Mouse (Mus musculus) B cell, adult 62 days (primary cell): Measurements from ENCODE around the gene Ptbp1. TPM values are rescaled to one million over a fixed set of nuclear protein-coding genes. Genes with fewer than 3 reads are reported as not detected.

ENCODE experiments used
- total RNA-seq: library from RNA; stranded (reverse); gene quantifications from 4 replicates; pipeline ENCODE4 v1.2.4, GENCODE M21; 2023

Ptbp1 gene
- 435 to 450 TPM (median 444 TPM) in 4 replicates for total RNA-seq

DNA sequence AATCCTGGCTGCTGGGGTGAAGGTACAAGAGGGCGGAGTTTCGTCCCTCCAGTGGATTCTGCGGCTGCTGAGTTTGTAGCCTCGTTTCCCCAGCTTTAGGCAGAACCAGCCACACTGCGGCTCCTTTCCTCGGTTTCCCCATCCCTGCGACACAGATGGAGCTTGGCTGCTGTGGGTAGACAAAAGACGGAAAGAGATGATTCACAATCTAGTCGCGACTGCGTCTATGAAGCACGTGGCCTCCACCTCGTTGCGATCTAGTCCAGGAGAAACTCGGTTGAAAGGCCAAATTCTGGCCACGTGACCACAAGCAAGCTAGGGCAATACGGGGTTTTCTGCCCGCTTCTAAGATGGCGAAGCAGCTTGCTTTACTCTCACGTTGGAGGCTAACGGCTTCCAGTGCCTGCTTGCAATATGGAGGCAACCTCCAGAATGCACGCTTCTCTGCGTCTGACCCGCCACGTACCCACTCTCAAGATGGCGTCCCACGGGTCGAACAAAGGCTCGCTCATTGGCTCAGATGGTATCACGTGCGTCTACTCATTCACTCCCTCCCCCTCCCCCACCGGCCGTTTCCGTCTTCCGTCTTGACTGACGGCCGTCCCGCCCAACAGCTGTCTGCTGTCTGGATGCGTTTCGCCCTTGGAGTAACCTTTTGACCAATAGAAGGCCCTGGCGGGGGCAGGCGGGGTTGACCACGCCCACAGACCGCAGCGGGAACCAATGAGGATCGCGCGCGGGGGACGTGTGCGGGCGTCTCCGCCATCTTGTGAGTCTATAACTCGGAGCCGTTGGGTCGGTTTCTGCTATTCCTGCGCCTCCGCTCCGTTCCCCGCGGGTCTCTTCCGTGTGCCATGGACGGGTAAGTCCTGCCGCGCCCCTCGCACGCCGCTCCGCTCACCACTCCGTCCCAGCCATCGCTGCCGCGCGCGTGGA is at the start of gene Ptbp1:
Ptbp1 (plus strand) TSS at position 568 of the 936 bp plus-strand sequence.

DNA sequence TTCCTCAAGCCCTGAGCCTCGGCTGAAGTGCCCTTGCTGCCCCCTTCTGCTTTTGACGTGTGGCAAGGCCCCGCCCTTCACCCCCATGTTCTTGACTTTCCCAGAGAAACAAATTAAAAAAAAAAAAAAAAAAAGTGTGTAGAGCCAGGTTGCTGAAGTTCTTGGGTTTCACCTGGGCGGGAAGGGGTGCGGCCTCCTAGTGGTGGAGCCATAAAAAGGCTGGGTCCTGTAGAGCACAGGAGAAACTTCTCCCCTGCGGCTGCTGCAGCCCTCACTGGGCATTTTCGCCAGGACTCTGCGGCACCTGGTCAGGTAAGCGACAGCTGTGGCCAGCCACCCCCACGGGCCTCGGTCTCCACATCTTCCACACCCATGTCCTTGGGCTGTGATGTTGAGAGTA is 33.4 kb upstream of the Ptbp1 start, which contains the start of gene Misp:
Misp (plus strand) TSS at position 208 of the 400 bp plus-strand sequence.

DNA sequence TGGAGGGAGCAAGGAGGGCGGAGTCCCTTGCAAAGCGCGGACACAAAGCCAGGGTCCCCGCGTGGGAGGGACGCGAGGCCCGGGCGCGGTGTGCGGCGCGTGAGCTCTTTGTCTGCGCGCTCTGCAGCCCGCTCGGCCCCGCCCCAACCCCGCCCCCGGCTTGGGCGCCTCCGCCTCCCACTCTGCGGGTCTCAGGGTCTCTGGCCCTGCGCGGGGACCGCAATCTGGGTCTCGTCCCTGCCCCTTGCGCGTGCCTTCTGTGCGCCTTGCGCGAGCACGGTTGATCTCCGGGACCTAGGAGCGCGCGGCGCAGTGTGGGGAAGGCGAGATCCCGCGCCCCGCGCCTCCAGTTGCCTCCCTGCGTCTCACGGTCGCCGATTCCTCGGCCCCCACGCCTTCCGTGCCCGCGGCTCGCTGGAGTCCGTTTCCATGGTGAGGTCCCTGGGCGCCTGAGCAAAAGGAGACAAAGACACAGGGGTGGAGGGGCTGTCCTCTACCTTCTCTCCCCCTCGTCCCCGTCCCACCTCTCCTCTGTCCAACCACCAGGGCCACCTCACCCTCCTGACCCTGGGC is 20.1 kb downstream of the Ptbp1 start, which contains the start of the genes Prtn3 and Plppr3:
Prtn3 (plus strand) TSS at position 187 of the 573 bp plus-strand sequence.
Plppr3 (minus strand) TSS at position 345 of the 573 bp plus-strand sequence.

DNA sequence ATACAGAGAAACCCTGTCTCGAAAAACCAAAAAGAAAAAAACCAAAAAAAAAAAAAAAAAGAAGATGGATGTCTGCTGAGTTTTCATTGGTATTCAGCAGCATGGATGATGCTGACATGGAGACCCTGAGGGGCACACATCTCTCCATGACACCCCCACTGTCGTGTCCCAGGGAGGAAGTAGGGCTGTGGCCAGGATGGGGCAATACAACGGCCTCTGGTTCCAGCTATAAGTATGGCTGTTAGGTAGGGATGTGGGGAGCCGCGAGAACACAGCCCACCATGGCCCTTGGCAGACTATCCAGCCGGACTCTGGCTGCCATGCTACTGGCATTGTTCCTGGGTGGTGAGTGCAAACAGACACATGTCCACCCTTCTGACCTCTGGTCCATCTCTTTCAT is 31.8 kb downstream of the Ptbp1 start, which contains the start of gene Elane:
Elane (plus strand) TSS at position 194 of the 400 bp plus-strand sequence.

DNA sequence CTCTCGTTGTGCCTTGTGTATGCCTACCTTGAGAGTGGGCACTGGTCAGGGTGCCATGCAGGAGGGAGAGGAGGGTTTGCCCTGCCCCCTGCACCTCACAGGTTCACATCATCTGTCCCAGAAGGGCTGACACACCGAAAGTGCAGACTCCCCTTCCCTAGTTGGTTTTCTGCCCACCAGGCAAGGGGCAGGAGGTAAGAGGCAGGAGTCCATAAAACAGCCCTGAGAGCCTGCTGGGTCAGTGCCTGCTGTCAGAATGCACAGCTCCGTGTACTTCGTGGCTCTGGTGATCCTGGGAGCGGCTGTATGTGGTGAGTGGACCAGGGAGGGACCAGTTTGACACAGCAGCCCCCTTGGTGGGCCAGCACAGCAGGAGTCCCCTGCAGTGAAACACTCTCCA is 36.4 kb downstream of the Ptbp1 start, which contains the start of gene Cfd:
Cfd (plus strand) TSS at position 184 of the 400 bp plus-strand sequence.

DNA sequence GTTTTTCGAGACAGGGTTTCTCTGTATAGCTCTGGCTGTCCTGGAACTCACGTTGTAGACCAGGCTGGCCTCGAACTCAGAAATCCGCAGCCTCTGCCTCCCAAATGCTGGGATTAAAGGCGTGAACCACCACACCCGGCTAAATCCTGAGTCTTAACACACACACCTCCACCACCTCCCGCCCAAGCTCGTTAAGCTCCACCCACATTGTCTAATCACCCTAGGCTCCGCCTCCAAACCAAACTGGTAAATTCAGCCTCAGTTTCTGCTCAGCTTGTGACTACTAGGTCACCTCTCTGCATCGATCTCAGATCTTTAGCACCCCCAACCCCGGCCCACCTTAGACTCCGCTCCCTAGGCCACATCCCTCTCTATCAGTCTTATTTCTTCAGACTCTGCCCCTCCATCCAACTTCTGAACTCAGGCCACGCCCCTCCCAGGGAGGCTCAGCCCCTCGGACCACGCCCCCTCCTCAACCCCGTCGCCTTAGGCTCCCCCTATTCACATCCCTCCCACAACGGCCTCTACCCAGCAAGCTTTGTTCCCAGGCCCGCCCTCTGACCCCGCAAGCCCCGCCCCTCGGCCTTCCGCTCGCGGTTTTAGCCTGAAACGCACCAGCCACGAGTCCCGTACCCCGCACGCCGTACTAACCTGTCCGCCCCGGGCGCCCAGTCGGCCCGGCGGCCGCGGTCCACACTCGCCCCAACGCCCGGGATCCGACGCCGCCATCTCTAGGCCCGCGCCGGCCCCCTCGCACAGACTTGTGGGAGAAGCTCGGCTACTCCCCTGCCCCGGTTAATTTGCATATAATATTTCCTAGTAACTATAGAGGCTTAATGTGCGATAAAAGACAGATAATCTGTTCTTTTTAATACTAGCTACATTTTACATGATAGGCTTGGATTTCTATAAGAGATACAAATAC is 54.2 kb downstream of the Ptbp1 start, which contains the start of gene Med16:
Med16 (minus strand) TSS at position 757 of the 925 bp plus-strand sequence.

DNA sequence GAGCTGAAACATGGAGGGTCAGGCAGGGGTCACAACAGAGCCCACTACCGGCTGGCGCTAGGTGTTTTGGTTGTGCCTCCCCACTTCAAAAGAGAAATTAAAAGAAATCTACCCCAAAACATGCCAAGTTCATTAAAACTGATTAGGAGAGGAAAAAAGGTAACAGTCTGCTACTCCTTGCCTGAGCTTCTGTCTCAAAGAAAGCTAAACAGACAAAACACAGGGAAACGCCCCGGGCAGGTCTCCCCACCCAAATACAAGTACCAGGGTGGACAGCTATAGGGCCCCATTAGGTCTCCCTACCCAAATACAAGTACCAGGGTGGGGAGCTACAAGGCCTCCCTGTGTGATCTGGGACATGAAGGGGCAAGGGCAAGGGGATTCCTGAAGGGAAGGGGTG is 56.3 kb downstream of the Ptbp1 start, which contains the start of gene Gm26602:
Gm26602 (plus strand) TSS at position 301 of the 400 bp plus-strand sequence.

Other genes with a start within 250 kb of the Ptbp1 start
- gene C2cd4c, start 240.4 kb upstream of the Ptbp1 start, total RNA-seq: not detected in 4 replicates
- not detected in 4 replicates for gene Shc2, start 216.5 kb upstream of the Ptbp1 start, total RNA-seq
- not detected in 4 replicates for gene Odf3l2, start 208.7 kb upstream of the Ptbp1 start, total RNA-seq
- gene Madcam1, start 189.9 kb upstream of the Ptbp1 start, total RNA-seq: not detected in 4 replicates
- gene Tpgs1, start 185.1 kb upstream of the Ptbp1 start, total RNA-seq: 16.5 to 17.6 TPM (median 17.2 TPM) in 4 replicates
- gene Cdc34, start 172.2 kb upstream of the Ptbp1 start, total RNA-seq: 64.3 to 70.9 TPM (median 67.1 TPM) in 4 replicates
- 2.2 to 3.3 TPM (median 2.8 TPM) in 4 replicates for gene Gzmm, start 165.4 kb upstream of the Ptbp1 start, total RNA-seq
- 93.0 to 101 TPM (median 96.4 TPM) in 4 replicates for gene Bsg, start 149.9 kb upstream of the Ptbp1 start, total RNA-seq
- not detected in 4 replicates for gene Hcn2, start 137.8 kb upstream of the Ptbp1 start, total RNA-seq
- gene Polrmt, start 107.8 kb upstream of the Ptbp1 start, total RNA-seq: 61.1 to 82.7 TPM (median 70.9 TPM) in 4 replicates
- gene Fgf22, start 99.4 kb upstream of the Ptbp1 start, total RNA-seq: not detected in 4 replicates
- gene Rnf126, start 87.5 kb upstream of the Ptbp1 start, total RNA-seq: 47.4 to 62.4 TPM (median 56.4 TPM) in 4 replicates
- 1.5 to 3.1 TPM (median 1.8 TPM) in 4 replicates for gene Fstl3, start 77.2 kb upstream of the Ptbp1 start, total RNA-seq
- gene Prss57, start 63.5 kb upstream of the Ptbp1 start, total RNA-seq: not detected in 4 replicates
- 6.0 to 6.7 TPM (median 6.3 TPM) in 4 replicates for gene Palm, start 60.9 kb upstream of the Ptbp1 start, total RNA-seq
- gene Misp, start 33.4 kb upstream of the Ptbp1 start, total RNA-seq: not detected in 4 replicates
- gene Prtn3, start 20.0 kb downstream of the Ptbp1 start, total RNA-seq: 0.75 TPM in 1 of 4 replicates, not detected in the others
- 0.56 to 1.1 TPM (median 1.1 TPM) in 4 replicates for gene Plppr3, start 20.2 kb downstream of the Ptbp1 start, total RNA-seq
- not detected in 4 replicates for gene Elane, start 31.8 kb downstream of the Ptbp1 start, total RNA-seq
- gene Cfd, start 36.4 kb downstream of the Ptbp1 start, total RNA-seq: not detected in 4 replicates
- gene Med16, start 54.5 kb downstream of the Ptbp1 start, total RNA-seq: 78.8 to 89.5 TPM (median 83.7 TPM) in 4 replicates
- not detected in 4 replicates for gene Gm26602, start 56.4 kb downstream of the Ptbp1 start, total RNA-seq
- 0.39 to 0.63 TPM (median 0.47 TPM) in 4 replicates for gene Kiss1r, start 62.5 kb downstream of the Ptbp1 start, total RNA-seq
- 94.1 to 105 TPM (median 98.7 TPM) in 4 replicates for gene R3hdm4, start 66.8 kb downstream of the Ptbp1 start, total RNA-seq
- gene Arid3a, start 72.6 kb downstream of the Ptbp1 start, total RNA-seq: 32.5 to 39.9 TPM (median 35.7 TPM) in 4 replicates
- 46.0 to 52.3 TPM (median 48.3 TPM) in 4 replicates for gene Wdr18, start 105.7 kb downstream of the Ptbp1 start, total RNA-seq
- not detected in 4 replicates for gene Grin3b, start 116.3 kb downstream of the Ptbp1 start, total RNA-seq
- 163 to 175 TPM (median 163 TPM) in 4 replicates for gene Tmem259, start 129.9 kb downstream of the Ptbp1 start, total RNA-seq
- 329 to 335 TPM (median 331 TPM) in 4 replicates for gene Cnn2, start 134.2 kb downstream of the Ptbp1 start, total RNA-seq
- 51.7 to 55.6 TPM (median 53.3 TPM) in 4 replicates for gene Abca7, start 142.1 kb downstream of the Ptbp1 start, total RNA-seq
- gene Arhgap45, start 162.2 kb downstream of the Ptbp1 start, total RNA-seq: 482 to 540 TPM (median 503 TPM) in 4 replicates
- gene Polr2e, start 185.4 kb downstream of the Ptbp1 start, total RNA-seq: 82.2 to 90.7 TPM (median 85.7 TPM) in 4 replicates
- 108 to 159 TPM (median 123 TPM) in 4 replicates for gene Gpx4, start 192.7 kb downstream of the Ptbp1 start, total RNA-seq